Mouse (Mus musculus): ENCODE measurements at regions not wholly inside any gene's neighbourhood (a gene's known extent, or its start where the extent isn't known, plus 50 kb on each side); places are given as distances from the start of the nearest gene placed in this dataset.

DNA sequence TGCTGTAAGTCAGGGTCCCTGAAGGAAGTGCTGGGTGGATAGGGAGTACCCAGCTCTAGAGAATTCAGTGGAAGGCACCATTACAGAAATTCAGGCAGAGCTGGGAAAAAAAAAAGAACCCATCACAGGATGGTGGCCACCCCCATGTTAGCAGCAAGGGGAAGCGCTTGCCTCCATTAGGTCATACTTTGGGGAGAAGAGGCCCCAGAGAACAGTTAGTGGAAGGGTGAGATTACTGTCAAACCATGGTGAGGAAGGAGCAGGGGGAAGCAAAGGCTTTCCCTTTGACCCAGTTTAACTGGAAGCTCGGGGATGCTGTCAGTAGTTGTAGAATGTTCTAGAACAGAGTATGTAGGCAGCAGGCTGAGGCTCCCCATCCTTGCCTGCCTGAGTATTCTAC, 148.8 kb upstream of the Mrps10 start:
- Histone ChIP-seq H3K9me3 (ENCODE audit: control insufficient read depth, low read length) (no peaks in the 10 kb centered on the region), H3K27me3 (replicated peaks; ENCODE audit: control insufficient read depth, insufficient read depth, low read length) (no peaks in the 10 kb centered on the region)
- ATAC-seq: no peak

DNA sequence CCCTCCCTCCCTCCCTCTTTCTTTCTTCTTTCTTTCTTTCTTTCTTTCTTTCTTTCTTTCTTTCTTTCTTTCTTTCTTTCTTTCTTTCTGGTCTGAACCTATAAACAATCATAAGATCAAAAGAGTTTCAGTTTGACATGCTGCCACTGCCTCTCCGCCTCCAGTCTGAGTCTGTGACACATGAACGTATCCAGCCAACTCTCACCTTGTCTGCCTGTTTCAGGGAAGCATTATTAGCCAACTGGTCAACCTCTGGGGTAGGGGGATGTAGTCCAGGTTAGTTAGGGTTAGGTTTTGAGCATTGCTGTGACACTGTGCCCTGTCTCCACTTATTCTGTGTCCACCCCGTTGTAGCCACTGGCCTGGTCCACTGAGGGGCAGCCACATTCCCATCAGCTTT, 152.2 kb upstream of the Mrps10 start:
- no peak for ATAC-seq
- no peaks in the 10 kb centered on the region for H3K4me1 ChIP-seq (replicated peaks; ENCODE audit: control insufficient read depth, insufficient read depth, low read length)
- H3K27ac ChIP-seq (ENCODE audit: low read length): no peak overlapping the region
- H3K4me3 ChIP-seq (replicated peaks; ENCODE audit: low read length): no peak overlapping the region
- no peaks in the 10 kb centered on the region for H3K36me3 ChIP-seq (ENCODE audit: control insufficient read depth, insufficient read depth)
- no peak overlapping the region for H3K4me2 ChIP-seq (ENCODE audit: low read length)
- no peaks in the 10 kb centered on the region for H3K9me3 ChIP-seq (ENCODE audit: control insufficient read depth, low read length)
- 89% methylated on average over 3 of the region's 3 CpGs for WGBS
- H3K9ac ChIP-seq (replicated peaks; ENCODE audit: low read depth, low read length): no peak overlapping the region
- no peaks in the 10 kb centered on the region for H3K27me3 ChIP-seq (replicated peaks; ENCODE audit: control insufficient read depth, insufficient read depth, low read length)

More for the DNA sequence above, 148.8 kb upstream of the Mrps10 start:
- H3K36me3 ChIP-seq (ENCODE audit: control insufficient read depth, insufficient read depth): no peaks in the 10 kb centered on the region
- no peak overlapping the region for H3K4me3 ChIP-seq (replicated peaks; ENCODE audit: low read length)
- H3K27ac ChIP-seq (ENCODE audit: low read length): no peak overlapping the region
- no peak overlapping the region for H3K9ac ChIP-seq (replicated peaks; ENCODE audit: low read depth, low read length)
- no peaks in the 10 kb centered on the region for H3K4me1 ChIP-seq (replicated peaks; ENCODE audit: control insufficient read depth, insufficient read depth, low read length)
- 88% methylated on average over 2 of the region's 2 CpGs for WGBS
- H3K4me2 ChIP-seq (ENCODE audit: low read length): no peak overlapping the region

DNA sequence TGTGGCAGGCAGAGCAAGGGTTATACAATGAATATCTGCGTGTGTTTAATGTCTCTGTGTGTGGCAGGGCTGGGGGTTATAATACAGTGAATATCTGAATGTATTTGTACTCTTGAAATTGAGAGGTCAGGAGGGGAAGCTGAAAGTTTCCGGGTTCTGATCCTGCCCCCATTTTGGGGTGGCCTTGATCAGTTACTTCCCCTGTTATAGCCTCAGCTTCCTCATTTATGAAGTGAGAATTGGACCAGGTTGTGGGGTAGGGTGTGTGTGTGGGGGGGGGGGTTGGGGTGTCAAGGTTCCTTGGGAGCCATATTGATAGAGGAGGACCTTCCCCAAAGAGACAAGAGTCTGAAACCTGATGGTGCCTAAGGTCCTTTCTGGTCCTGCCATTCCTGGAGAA, 152.8 kb upstream of the Mrps10 start:
- Histone ChIP-seq H3K36me3 (ENCODE audit: control insufficient read depth, insufficient read depth) (no peaks in the 10 kb centered on the region), H3K9me3 (ENCODE audit: control insufficient read depth, low read length) (no peaks in the 10 kb centered on the region), H3K9ac (replicated peaks; ENCODE audit: low read depth, low read length) (no peak overlapping the region), H3K4me3 (replicated peaks; ENCODE audit: low read length) (no peak overlapping the region), H3K27me3 (replicated peaks; ENCODE audit: control insufficient read depth, insufficient read depth, low read length) (no peaks in the 10 kb centered on the region), H3K4me1 (replicated peaks; ENCODE audit: control insufficient read depth, insufficient read depth, low read length) (no peaks in the 10 kb centered on the region), H3K27ac (ENCODE audit: low read length) (no peak overlapping the region), H3K4me2 (ENCODE audit: low read length) (no peak overlapping the region)
- no peak for ATAC-seq
- 94% methylated on average over 2 of the region's 2 CpGs for WGBS

- Histone ChIP-seq H3K4me3 (replicated peaks; ENCODE audit: low read length) (no peak overlapping the region), H3K9me3 (ENCODE audit: control insufficient read depth, low read length) (no peaks in the 10 kb centered on the region), H3K27ac (ENCODE audit: low read length) (no peak overlapping the region), H3K36me3 (ENCODE audit: control insufficient read depth, insufficient read depth) (no peaks in the 10 kb centered on the region), H3K27me3 (replicated peaks; ENCODE audit: control insufficient read depth, insufficient read depth, low read length) (no peaks in the 10 kb centered on the region), H3K9ac (replicated peaks; ENCODE audit: low read depth, low read length) (no peak overlapping the region), H3K4me1 (replicated peaks; ENCODE audit: control insufficient read depth, insufficient read depth, low read length) (no peaks in the 10 kb centered on the region), H3K4me2 (ENCODE audit: low read length) (no peak overlapping the region)
- no peak for ATAC-seq
- 97% methylated on average over 8 of the region's 8 CpGs for WGBS
Measured at GRCm38 (mm10) chr17:47214111-47214510, 154.6 kb upstream of the Mrps10 start.

DNA sequence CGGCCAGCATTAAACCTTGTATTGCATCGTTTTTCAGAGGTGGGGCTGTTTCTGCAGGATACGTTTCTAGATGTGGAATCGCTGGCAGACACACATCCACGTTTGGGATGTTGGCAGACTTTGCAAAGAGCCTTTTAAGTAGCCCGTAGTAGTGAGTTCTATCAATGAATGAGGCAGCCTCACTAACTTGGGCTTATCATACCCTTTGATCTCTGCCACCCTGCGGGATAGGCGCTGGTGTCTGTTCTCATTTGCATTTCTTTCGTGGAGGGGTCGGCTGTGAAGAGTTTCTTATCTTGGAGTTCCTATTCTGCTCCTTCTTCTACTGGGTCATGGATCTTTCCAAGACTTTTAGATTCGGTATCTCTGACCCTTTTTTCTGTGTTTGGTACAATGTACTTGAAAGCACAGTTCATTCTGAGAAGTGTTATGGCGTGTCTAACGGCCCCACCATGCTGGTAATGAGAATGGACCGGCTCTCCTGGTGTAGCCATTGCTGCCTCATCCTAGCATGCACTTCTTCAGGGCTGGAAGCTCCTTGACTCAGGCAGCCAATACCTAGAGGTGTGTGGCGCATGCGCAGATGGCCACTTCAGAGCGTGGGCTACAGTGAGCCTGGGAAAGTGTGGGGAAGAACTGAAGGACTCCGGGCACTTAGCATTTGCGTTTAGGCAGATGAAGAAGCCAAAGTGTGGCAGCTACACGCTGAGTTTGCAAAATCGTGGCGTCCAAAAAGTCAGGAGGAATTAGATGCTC, 158.1 kb upstream of the Mrps10 start:
- H3K9ac ChIP-seq (replicated peaks; ENCODE audit: low read depth, low read length): no peak overlapping the region
- no peak overlapping the region for H3K4me2 ChIP-seq (ENCODE audit: low read length)
- no peak for ATAC-seq
- 80% methylated on average over 22 of the region's 22 CpGs for WGBS
- no peaks in the 10 kb centered on the region for H3K36me3 ChIP-seq (ENCODE audit: control insufficient read depth, insufficient read depth)
- H3K27ac ChIP-seq (ENCODE audit: low read length): no peak overlapping the region
- no peaks in the 10 kb centered on the region for H3K27me3 ChIP-seq (replicated peaks; ENCODE audit: control insufficient read depth, insufficient read depth, low read length)
- no peaks in the 10 kb centered on the region for H3K9me3 ChIP-seq (ENCODE audit: control insufficient read depth, low read length)
- no peak overlapping the region for H3K4me3 ChIP-seq (replicated peaks; ENCODE audit: low read length)
- no peaks in the 10 kb centered on the region for H3K4me1 ChIP-seq (replicated peaks; ENCODE audit: control insufficient read depth, insufficient read depth, low read length)

DNA sequence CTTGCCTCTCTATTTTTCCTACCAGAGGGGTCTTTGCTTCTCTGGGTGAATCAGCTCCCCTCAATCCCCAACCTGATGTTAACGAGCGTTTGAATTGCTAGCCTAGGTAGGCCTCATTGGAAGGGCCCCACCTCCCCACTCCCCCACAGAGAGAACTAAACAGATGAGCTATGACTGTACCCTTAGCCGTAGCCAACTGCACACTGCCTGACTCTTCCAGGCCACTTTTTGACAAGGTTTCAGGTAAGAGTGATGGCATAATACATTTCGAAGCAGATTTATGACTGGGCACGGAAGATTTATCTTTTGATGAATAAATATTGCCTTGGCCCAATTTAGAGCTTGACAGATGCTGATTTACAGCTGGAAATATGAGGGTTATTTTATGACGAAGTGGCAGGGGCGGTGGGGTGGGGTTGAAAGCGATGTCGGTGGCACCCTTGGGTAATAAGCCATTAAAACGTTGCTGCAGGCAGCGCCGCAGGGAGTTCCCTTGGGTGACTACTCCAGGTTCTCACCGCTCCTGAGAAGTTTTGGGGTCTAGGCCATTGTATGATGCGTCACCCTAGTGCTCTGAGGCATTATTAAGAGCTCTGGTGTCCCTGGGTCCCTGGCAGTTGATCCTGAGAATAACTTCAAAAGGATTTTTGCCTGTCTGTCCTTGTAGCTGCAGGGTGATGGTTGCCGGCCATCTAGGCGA, 159.7 kb upstream of the Mrps10 start:
- Histone ChIP-seq H3K36me3 (ENCODE audit: control insufficient read depth, insufficient read depth) (no peaks in the 10 kb centered on the region), H3K27me3 (replicated peaks; ENCODE audit: control insufficient read depth, insufficient read depth, low read length) (no peaks in the 10 kb centered on the region), H3K9ac (replicated peaks; ENCODE audit: low read depth, low read length) (no peak overlapping the region), H3K27ac (ENCODE audit: low read length) (no peak overlapping the region), H3K9me3 (ENCODE audit: control insufficient read depth, low read length) (no peaks in the 10 kb centered on the region), H3K4me1 (replicated peaks; ENCODE audit: control insufficient read depth, insufficient read depth, low read length) (no peaks in the 10 kb centered on the region), H3K4me3 (replicated peaks; ENCODE audit: low read length) (no peak overlapping the region), H3K4me2 (ENCODE audit: low read length) (no peak overlapping the region)
- 85% methylated on average over 16 of the region's 16 CpGs for WGBS
- ATAC-seq: no peak

DNA sequence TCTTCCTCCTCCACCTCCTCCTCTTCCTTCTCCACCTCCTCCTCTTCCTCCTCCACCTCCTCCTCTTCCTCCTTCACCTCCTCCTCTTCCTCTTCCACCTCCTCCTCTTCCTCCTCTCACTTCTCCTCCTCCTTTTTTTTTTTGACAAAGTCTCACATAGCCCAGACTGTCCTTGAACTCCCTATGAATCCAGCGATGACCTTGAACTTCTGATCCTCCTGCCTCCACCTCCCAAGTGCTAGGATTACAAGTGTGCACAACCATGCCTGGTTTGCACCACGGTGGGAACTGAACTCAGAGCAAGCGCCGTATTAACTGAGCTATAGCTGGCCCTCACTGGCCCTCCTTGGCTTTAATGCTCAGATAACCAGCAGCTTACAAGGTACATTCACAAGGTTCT, 161.2 kb upstream of the Mrps10 start:
- Histone ChIP-seq H3K9me3 (ENCODE audit: control insufficient read depth, low read length) (no peaks in the 10 kb centered on the region), H3K9ac (replicated peaks; ENCODE audit: low read depth, low read length) (no peak overlapping the region), H3K4me1 (replicated peaks; ENCODE audit: control insufficient read depth, insufficient read depth, low read length) (no peaks in the 10 kb centered on the region), H3K27ac (ENCODE audit: low read length) (no peak overlapping the region), H3K4me2 (ENCODE audit: low read length) (no peak overlapping the region), H3K27me3 (replicated peaks; ENCODE audit: control insufficient read depth, insufficient read depth, low read length) (no peaks in the 10 kb centered on the region), H3K36me3 (ENCODE audit: control insufficient read depth, insufficient read depth) (no peaks in the 10 kb centered on the region), H3K4me3 (replicated peaks; ENCODE audit: low read length) (no peak overlapping the region)
- ATAC-seq: no peak
- WGBS: over 99% methylated on average over 4 of the region's 4 CpGs

- WGBS: 80% methylated on average over 7 of the region's 7 CpGs
- no peak overlapping the region for H3K4me2 ChIP-seq (ENCODE audit: low read length)
- no peak overlapping the region for H3K4me3 ChIP-seq (replicated peaks; ENCODE audit: low read length)
- ATAC-seq: no peak
- no peaks in the 10 kb centered on the region for H3K36me3 ChIP-seq (ENCODE audit: control insufficient read depth, insufficient read depth)
- H3K27ac ChIP-seq (ENCODE audit: low read length): no peak overlapping the region
- H3K4me1 ChIP-seq (replicated peaks; ENCODE audit: control insufficient read depth, insufficient read depth, low read length): no peaks in the 10 kb centered on the region
- H3K27me3 ChIP-seq (replicated peaks; ENCODE audit: control insufficient read depth, insufficient read depth, low read length): no peaks in the 10 kb centered on the region
- no peak overlapping the region for H3K9ac ChIP-seq (replicated peaks; ENCODE audit: low read depth, low read length)
- H3K9me3 ChIP-seq (ENCODE audit: control insufficient read depth, low read length): no peaks in the 10 kb centered on the region
Measured at GRCm38 (mm10) chr17:47204470-47205162, 164.1 kb upstream of the Mrps10 start.

DNA sequence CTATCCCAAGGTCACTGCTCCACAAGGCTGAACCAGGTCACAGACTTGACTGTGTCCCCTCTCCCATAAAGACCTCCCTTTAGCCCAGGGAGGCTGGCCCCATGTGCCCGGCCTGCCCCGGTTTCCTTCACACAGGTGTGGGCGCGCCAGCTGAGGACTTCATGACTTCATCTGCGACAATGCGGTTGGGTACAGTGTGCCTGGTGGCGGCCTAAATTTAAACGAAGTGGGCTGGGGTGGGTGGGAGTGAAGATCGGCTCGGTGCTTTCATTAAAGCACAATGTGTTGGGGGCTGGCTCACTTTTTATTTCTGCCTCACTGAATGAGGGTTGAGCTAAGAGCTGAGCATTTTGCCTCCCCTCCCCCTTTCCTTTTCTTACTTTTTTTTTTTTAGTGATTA, 169.5 kb upstream of the Mrps10 start:
- Histone ChIP-seq H3K4me3 (replicated peaks; ENCODE audit: low read length) (no peak overlapping the region), H3K9me3 (ENCODE audit: control insufficient read depth, low read length) (no peaks in the 10 kb centered on the region), H3K4me1 (replicated peaks; ENCODE audit: control insufficient read depth, insufficient read depth, low read length) (peaks cover 13% of the 10 kb centered on the region), H3K36me3 (ENCODE audit: control insufficient read depth, insufficient read depth) (0 out of 2 replicates have a peak, but pooled peaks cover 2% of the 10 kb centered on the region), H3K4me2 (ENCODE audit: low read length) (peak overlapping the region; percentile 11; the same call in 1 of the 2 replicates), H3K27me3 (replicated peaks; ENCODE audit: control insufficient read depth, insufficient read depth, low read length) (no peaks in the 10 kb centered on the region), H3K9ac (replicated peaks; ENCODE audit: low read depth, low read length) (no peak overlapping the region), H3K27ac (ENCODE audit: low read length) (peak overlapping the region; percentile 10; the same call in 1 of the 2 replicates)
- 32% methylated on average over 10 of the region's 10 CpGs for WGBS
- peak; percentile 65 for ATAC-seq
